Mouse (Mus musculus) heart, postnatal 0 days (tissue): ENCODE measurements around the gene Gm1673. TPM values are rescaled to one million over a fixed set of nuclear protein-coding genes. Genes with fewer than 3 reads are reported as not detected.
A peak's percentile ranks its signal among the peaks of the same experiment; 100 is the strongest.

Experiments used
- ATAC-seq: fragments of 200-750 bp; cut with Nextera tagmentation; 2 replicates; pipeline ENCODE4 v1.8.0; 2017; ENCODE audit warnings: low read depth, moderate number of reproducible peaks, moderate library complexity; ENCODE audit not compliant: insufficient read depth
- DNase-seq: peaks from one replicate; pipeline ENCODE4 v3.0.0-alpha.2; 2016; ENCODE audit warnings: low spot score
- H3K27ac ChIP-seq: fragments of 300-500 bp; sonication (generic); 2 replicates; pipeline ENCODE4 v1.5.1; 2014; ENCODE audit warnings: low read depth, mild to moderate bottlenecking
- H3K27me3 ChIP-seq: fragments of 300-500 bp; sonication (generic); 2 replicates; pipeline ENCODE4 v1.6.1; 2014; ENCODE audit warnings: low read length, mixed read lengths; ENCODE audit not compliant: control insufficient read depth, insufficient read depth
- H3K36me3 ChIP-seq: fragments of 300-500 bp; sonication (generic); replicated peaks from 2 replicates; pipeline ENCODE4 v1.6.1; 2014; ENCODE audit warnings: low read length, mixed read lengths; ENCODE audit not compliant: control insufficient read depth, insufficient read depth
- H3K4me1 ChIP-seq: fragments of 300-500 bp; sonication (generic); 2 replicates; pipeline ENCODE4 v1.6.1; 2014; ENCODE audit warnings: antibody characterized with exemption; ENCODE audit not compliant: control insufficient read depth, insufficient read depth
- H3K4me2 ChIP-seq: fragments of 300-500 bp; sonication (generic); 2 replicates; pipeline ENCODE4 v1.6.1; 2014; ENCODE audit warnings: low read depth, mild to moderate bottlenecking, low read length, moderate library complexity
- H3K4me3 ChIP-seq: fragments of 300-500 bp; sonication (generic); 2 replicates; pipeline ENCODE4 v1.5.1; 2014; ENCODE audit warnings: low read depth, low read length
- H3K9ac ChIP-seq: fragments of 300-500 bp; sonication (generic); replicated peaks from 2 replicates; pipeline ENCODE4 v1.6.1; 2014; ENCODE audit warnings: low read depth, low read length, mixed read lengths
- H3K9me3 ChIP-seq: fragments of 300-500 bp; sonication (generic); replicated peaks from 2 replicates; pipeline ENCODE4 v1.6.1; 2016; ENCODE audit warnings: low read length; ENCODE audit not compliant: control insufficient read depth
- CTCF ChIP-seq: IDR thresholded peaks from 2 replicates; pipeline ENCODE4 v1.5.1; 2016; ENCODE audit warnings: antibody characterized with exemption, control low read depth, low read depth
- EP300 ChIP-seq: IDR thresholded peaks from 2 replicates; pipeline ENCODE4 v1.6.1; 2016; ENCODE audit warnings: antibody characterized with exemption, low read depth
- WGBS: fragments of 180-500 bp; shearing (Covaris S2); extraction: QIAGEN DNeasy Blood & Tissue Kit; methylation state at CpG from one replicate; pipeline ENCODE4 v1.1.7; 2014; 5-methylcytosine and 5-hydroxymethylcytosine counted together
- polyA plus RNA-seq: library from polyadenylated mRNA; unstranded; fragments of >200 nt; fragmentation: Nextera tagmentation; extraction: Ambion mirVana; gene quantifications from 2 replicates; pipeline ENCODE4 v1.2.1, GENCODE M21; 2015
- total RNA-seq: library from RNA; depleted of rRNA; stranded (reverse); fragments of >200 nt; gene quantifications from 2 replicates; pipeline ENCODE4 v1.2.3, GENCODE M21; 2014; ENCODE audit warnings: low replicate concordance

The Gm1673 gene
- total and polyA plus RNA-seq, 2 experiments from 2014 or later = 37.3 to 40.2 TPM

DNA sequence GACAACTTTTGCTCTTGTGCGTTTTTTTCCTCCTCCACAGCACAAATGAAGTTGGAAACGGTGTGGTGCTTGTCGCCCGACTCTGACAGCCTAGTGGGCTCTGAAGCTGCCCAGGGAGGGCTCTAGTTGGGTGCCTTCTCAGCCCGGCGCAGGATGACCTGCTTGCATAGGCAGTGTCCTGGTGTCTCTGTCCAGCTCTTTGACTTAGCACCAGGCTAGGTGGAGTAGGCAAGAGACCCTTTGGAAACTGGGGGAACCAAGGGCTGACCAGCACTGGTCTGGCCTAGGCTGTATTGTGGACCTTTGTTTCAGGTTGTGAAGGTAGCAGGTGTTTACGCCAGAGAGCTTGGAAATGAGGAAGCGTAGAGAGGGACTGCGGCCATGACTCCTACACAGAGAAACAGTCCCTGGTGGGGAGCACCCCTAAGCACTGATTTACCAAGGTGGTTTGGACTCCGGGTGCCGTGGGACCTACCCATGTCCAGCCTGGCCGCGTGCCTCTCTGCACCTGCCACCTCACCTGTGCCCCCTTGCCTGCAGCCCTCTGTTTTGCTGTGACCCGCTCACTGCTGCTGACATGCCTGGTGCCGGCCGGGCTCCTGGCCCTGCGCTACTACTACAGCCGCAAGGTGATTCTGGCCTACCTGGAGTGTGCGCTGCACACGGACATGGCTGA is 14.7 kb downstream of the Gm1673 start:
- DNase-seq (no peak), ATAC-seq (no peak)
- TF ChIP-seq EP300 (no peak), CTCF (no peak)
- peaks cover 62% of the 10 kb centered on the region for H3K27me3 ChIP-seq
- no peak overlapping the region for H3K27ac ChIP-seq
- peaks cover 9% of the 10 kb centered on the region for H3K4me1 ChIP-seq
- no peaks in the 10 kb centered on the region for H3K36me3 ChIP-seq
- H3K9me3 ChIP-seq = no peaks in the 10 kb centered on the region
- peak overlapping the region; percentile 89; the same call in 1 of the 2 replicates for H3K4me2 ChIP-seq
- WGBS = 74% methylated on average over 20 of the region's 20 CpGs
- no peak overlapping the region for H3K9ac ChIP-seq
- peak overlapping the region; percentile 53 for H3K4me3 ChIP-seq

DNA sequence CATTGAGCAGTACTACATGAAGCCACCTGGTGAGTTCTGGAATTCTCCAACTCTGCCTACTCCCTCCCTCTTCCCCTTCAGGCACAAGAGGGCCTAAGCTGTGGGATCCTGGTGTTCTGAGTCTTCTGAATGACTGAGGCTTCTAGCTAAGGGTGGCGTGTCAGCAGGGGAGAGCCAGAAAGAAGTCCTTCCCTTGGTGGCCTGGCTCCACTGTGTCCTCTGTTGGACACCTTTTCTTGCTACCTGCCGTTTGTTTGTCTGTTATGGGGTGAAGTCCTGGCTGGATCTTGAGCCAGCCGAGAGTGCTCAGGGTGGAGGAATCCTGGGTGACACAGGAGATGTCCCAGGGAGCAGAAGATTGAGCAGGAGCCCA is 15.3 kb downstream of the Gm1673 start:
- no peak for DNase-seq
- Histone ChIP-seq H3K4me3 (no peak overlapping the region), H3K36me3 (no peaks in the 10 kb centered on the region), H3K27me3 (peaks cover 62% of the 10 kb centered on the region), H3K9me3 (no peaks in the 10 kb centered on the region), H3K9ac (no peak overlapping the region), H3K4me2 (no peak overlapping the region), H3K4me1 (peaks cover 9% of the 10 kb centered on the region), H3K27ac (no peak overlapping the region)
- TF ChIP-seq EP300 (no peak), CTCF (no peak)
- 90% methylated on average over 3 of the region's 3 CpGs for WGBS
- ATAC-seq = no peak

DNA sequence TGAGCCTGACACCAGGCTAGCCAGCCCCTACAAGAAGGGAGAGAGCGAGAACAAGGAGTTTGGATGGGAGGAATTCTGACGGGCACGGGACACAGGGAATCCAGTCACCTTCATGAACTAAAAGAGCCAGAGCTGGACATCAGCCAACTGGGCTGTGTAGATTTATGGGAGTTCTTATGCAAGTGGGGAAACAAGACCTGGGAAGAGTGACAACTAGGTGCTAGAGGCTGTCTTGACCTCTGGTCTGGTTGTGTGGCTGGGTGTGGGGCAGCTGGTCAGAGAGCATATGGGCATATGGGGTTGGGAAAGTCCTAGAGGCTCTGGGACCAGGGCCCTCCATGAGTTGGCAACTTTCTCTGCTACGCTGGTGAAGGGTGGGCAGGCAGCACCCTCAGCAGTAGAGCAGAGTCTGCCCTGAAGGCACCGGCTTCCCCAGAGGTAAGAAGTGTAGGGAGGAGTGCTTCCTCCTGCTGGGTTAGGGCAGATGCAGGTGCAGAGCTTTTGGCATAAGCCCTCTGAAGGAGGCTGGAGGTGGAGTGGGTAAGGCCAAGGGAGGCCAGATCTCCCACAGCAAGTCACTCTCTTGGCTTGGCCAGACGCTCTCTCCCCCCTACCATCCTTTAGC is 16.3 kb downstream of the Gm1673 start:
- Histone ChIP-seq H3K4me2 (no peak overlapping the region), H3K36me3 (no peaks in the 10 kb centered on the region), H3K27me3 (peaks cover 55% of the 10 kb centered on the region), H3K4me3 (no peak overlapping the region), H3K9ac (no peak overlapping the region), H3K27ac (no peak overlapping the region), H3K4me1 (peaks cover 9% of the 10 kb centered on the region), H3K9me3 (no peaks in the 10 kb centered on the region)
- 68% methylated on average over 6 of the region's 6 CpGs for WGBS
- TF ChIP-seq CTCF (no peak), EP300 (no peak)
- ATAC-seq (no peak), DNase-seq (no peak)

DNA sequence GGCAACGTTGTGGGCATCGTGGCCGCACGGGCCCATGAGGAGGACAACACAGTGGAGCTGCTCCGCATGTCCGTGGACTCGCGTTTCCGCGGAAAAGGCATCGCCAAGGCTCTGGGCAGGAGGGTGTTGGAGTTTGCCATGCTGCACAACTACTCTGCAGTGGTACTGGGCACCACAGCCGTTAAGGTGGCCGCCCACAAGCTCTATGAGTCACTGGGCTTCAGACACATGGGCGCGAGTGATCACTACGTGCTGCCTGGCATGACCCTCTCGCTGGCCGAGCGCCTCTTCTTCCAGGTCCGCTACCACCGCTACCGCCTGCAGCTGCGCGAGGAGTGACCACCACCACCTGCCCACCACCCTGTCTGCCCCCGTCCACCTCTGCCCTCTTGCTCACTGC is 17.6 kb downstream of the Gm1673 start:
- no peak for TF ChIP-seq EP300
- no peak for TF ChIP-seq CTCF
- Histone ChIP-seq H3K4me3 (no peak overlapping the region), H3K27ac (no peak overlapping the region), H3K9ac (no peak overlapping the region), H3K27me3 (peaks cover 43% of the 10 kb centered on the region), H3K4me2 (no peak overlapping the region), H3K36me3 (no peaks in the 10 kb centered on the region), H3K4me1 (peaks cover 9% of the 10 kb centered on the region), H3K9me3 (no peaks in the 10 kb centered on the region)
- no peak for DNase-seq
- WGBS = 94% methylated on average over 25 of the region's 25 CpGs
- ATAC-seq = no peak

DNA sequence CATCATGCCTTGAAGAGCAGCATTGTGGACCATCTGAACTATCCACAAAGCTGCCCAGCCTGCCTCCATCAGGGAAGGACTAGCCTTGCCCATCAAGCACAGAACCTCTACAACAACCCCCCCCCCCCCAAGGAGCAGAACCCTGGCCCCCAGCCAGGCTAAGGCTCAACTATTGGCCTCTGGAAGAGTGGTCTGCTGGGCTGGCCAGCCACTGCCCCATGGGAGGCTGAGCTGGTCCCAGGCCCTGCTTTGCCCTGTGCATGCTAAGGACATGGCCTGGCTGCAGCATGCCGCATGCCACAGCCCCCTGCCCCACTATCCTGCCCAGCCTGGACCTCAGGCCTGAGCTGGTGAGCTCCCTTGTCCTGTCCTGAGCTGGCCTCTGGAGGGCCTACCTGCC is 18.2 kb downstream of the Gm1673 start:
- H3K9me3 ChIP-seq = no peaks in the 10 kb centered on the region
- H3K4me2 ChIP-seq = no peak overlapping the region
- H3K9ac ChIP-seq = no peak overlapping the region
- ATAC-seq = no peak
- H3K36me3 ChIP-seq = no peaks in the 10 kb centered on the region
- H3K4me1 ChIP-seq = peaks cover 9% of the 10 kb centered on the region
- DNase-seq = no peak
- H3K27ac ChIP-seq = no peak overlapping the region
- WGBS = 100% methylated on average over 1 of the region's 1 CpGs
- H3K27me3 ChIP-seq = peaks cover 37% of the 10 kb centered on the region
- TF ChIP-seq EP300 (no peak), CTCF (no peak)
- H3K4me3 ChIP-seq = no peak overlapping the region
